Mouse (Mus musculus) cerebellum, postnatal 4 days (tissue): ENCODE measurements at regions not wholly inside any gene's neighbourhood (a gene's known extent, or its start where the extent isn't known, plus 50 kb on each side); places are given as distances from the start of the nearest gene placed in this dataset.

Experiments
- DNase-seq, 2 experiments: peaks; one replicate each; pipeline ENCODE4 v3.0.0; 2022; ENCODE audit warnings: low spot score in 2 of 2, mixed read lengths in 1 of 2

DNA sequence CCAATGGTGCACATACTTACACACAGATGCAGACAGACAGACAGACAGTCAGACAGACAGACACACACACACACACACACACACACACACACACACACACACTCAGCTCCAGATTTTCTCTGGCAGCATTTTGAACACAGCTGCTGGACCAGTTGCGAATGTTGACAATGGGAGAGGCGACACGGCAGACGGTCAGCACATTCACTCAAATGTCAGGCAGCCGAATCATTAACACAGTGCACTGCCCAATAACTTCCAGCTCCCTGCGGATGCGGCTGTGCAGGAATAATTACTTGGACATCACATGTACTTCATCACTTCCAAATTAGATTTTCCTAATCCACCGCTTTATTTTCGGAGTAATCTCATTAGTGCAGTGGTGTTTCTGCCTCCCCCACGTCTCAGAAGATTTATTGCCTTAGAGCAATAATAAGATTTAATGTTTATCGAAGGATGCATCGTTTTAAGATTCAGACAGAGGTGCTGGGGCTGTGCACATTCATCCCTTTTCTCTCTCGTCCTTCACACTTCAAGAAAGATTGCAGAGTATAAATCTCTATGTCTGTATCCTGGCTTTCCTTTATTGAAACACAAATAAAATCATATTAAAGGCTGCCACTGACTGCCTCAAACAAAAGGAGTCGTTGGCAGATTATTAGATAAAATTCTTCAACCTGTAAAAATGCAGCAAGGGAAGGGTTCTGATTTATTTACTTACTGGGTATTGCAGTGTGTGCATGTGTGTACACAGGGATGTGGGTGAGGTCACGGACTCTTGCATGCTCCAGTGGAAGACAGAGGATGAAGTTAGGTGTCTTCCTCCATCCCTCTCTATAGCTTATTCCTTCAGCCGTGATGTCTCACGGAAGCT, 70.9 kb upstream of the Gas2 start:
- DNase-seq, result peak in 1 of 2 experiments; percentile 54

DNA sequence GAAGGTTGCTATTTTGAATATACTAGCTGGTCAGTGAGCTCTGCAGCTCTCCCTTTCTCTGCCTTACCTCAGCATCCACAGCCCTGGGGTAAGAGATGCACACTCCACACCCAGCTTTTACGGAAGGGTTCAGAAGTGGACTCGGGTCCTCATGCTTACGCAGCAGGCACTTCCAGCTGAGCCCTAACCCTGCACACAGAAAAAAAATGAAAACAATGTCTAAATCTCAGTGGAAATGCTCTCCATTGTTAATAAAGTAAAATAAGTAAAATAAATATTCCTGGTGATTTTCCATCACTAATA, 70.3 kb upstream of the Gas2 start:
- no peak for DNase-seq
